Mouse (Mus musculus) C2C12 (cell line): ENCODE measurements around the gene Acbd4. TPM values are rescaled to one million over a fixed set of nuclear protein-coding genes. Genes with fewer than 3 reads are reported as not detected.
A peak's percentile ranks its signal among the peaks of the same experiment; 100 is the strongest.

Experiments
- H3K27me3 ChIP-seq: one replicate; pipeline ENCODE4 v1.6.1; 2011; ENCODE audit not compliant: control insufficient read depth, insufficient read depth, insufficient read length
- H3K36me3 ChIP-seq: one replicate; pipeline ENCODE4 v1.6.1; 2011; ENCODE audit not compliant: control insufficient read depth, insufficient read depth
- H3K4me3 ChIP-seq: one replicate; pipeline ENCODE4 v1.5.1; 2011; ENCODE audit warnings: mild to moderate bottlenecking, control low read depth; ENCODE audit not compliant: poor library complexity, insufficient read depth, severe bottlenecking
- H3K79me2 ChIP-seq: one replicate; pipeline ENCODE4 v1.6.1; 2011; ENCODE audit not compliant: control insufficient read depth, insufficient read depth
- H3K79me3 ChIP-seq: one replicate; pipeline ENCODE4 v1.6.1; 2011; ENCODE audit warnings: low read depth, control low read depth
- H3ac ChIP-seq: one replicate; pipeline ENCODE3; 2011; ENCODE audit warnings: low read depth; ENCODE audit not compliant: control insufficient read depth, insufficient read length
- CEBPB ChIP-seq: IDR thresholded peaks from one replicate; pipeline ENCODE4 v1.6.1; 2011; ENCODE audit warnings: low read depth, mild to moderate bottlenecking, control low read depth, moderate library complexity
- CTCF ChIP-seq: IDR thresholded peaks from one replicate; pipeline ENCODE4 v1.5.1; 2011; ENCODE audit not compliant: control insufficient read depth, insufficient read depth, insufficient read length
- FOSL1 ChIP-seq: IDR thresholded peaks from one replicate; pipeline ENCODE4 v1.8.0; 2011; ENCODE audit warnings: mild to moderate bottlenecking, low read length; ENCODE audit not compliant: poor library complexity, insufficient read depth, severe bottlenecking
- MAX ChIP-seq: IDR thresholded peaks from one replicate; pipeline ENCODE4 v1.6.1; 2011; ENCODE audit warnings: mild to moderate bottlenecking, control low read depth
- MYOD1 ChIP-seq: IDR thresholded peaks from one replicate; pipeline ENCODE4 v1.6.1; 2011; ENCODE audit warnings: low read depth; ENCODE audit not compliant: control insufficient read depth, insufficient read length
- MYOG ChIP-seq: IDR thresholded peaks from one replicate; pipeline ENCODE4 v1.6.1; 2011; ENCODE audit not compliant: control insufficient read depth, insufficient read length; ENCODE audit errors: extremely low read depth
- USF1 ChIP-seq: IDR thresholded peaks from one replicate; pipeline ENCODE4 v1.6.1; 2011; ENCODE audit warnings: low read depth, mild to moderate bottlenecking, control low read depth, moderate library complexity
- long read RNA-seq, 2 experiments: library from polyadenylated mRNA; unstranded; transcript quantifications; one replicate each; pipeline ENCODE4 v2.0.0; 2019 to 2020
- polyA plus RNA-seq: library from polyadenylated mRNA; unstranded; fragments of >200 nt; fragmentation: generic; extraction: Trizol; gene quantifications from one replicate; pipeline ENCODE4 v1.2.1, GENCODE M21; 2012; ENCODE audit warnings: missing spikeins

Gene Acbd4
- 23.0 TPM for polyA plus RNA-seq
- long read RNA-seq, experiment 1, partial matches to known transcripts = 16 of 38 reads
- long read RNA-seq, experiment 1, other reads (novel, unspliced or antisense) = 17 of 38 reads
- long read RNA-seq, experiment 2, transcript Acbd4-202 (10 exons, 2,083 nt) = major isoform, 9 of 53 reads
- long read RNA-seq, experiment 2, partial matches to known transcripts = 13 of 53 reads
- long read RNA-seq, experiment 2, other reads (novel, unspliced or antisense) = 29 of 53 reads

DNA sequence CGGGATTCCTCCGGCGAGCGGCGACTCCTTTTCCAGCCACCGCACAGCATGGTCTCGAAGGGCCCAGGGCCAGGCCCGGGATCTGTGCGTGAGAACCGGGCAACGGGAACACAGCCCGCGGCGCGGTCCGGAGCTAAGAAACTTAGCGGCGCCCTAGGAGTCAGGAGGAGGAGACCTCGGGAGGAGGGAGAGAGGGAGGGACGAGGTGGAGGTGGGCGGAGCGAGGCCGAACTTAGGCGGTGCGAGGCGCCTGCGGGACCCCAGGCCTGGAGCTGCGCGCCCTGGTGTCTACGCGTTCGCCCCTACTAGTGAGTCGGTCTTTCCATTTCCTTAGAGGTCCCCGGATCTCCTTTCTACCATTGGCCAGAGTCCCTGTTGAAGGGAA is at the start of gene Acbd4, which contains the start of gene Plcd3:
TSS of gene Acbd4 (plus strand) at position 202 of the 385 bp plus-strand sequence.
TSS of gene Plcd3 (minus strand) at position 178 of the 385 bp plus-strand sequence.
- H3K36me3 ChIP-seq = peaks cover 19% of the 10 kb centered on the region
- H3ac ChIP-seq = peak within 1 kb of the TSS; percentile 99
- peaks cover 29% of the 10 kb centered on the region for H3K79me3 ChIP-seq
- peaks cover 62% of the 10 kb centered on the region for H3K79me2 ChIP-seq
- H3K4me3 ChIP-seq = peak within 1 kb of the TSS; percentile 53
- no peaks in the 10 kb centered on the region for H3K27me3 ChIP-seq
- no peak for TF ChIP-seq MAX
- TF ChIP-seq FOSL1 = no peak
- TF ChIP-seq CEBPB = no peak
- TF ChIP-seq USF1 = no peak
- TF ChIP-seq MYOG = no peak
- TF ChIP-seq CTCF = no peak
- TF ChIP-seq MYOD1 = no peak

DNA sequence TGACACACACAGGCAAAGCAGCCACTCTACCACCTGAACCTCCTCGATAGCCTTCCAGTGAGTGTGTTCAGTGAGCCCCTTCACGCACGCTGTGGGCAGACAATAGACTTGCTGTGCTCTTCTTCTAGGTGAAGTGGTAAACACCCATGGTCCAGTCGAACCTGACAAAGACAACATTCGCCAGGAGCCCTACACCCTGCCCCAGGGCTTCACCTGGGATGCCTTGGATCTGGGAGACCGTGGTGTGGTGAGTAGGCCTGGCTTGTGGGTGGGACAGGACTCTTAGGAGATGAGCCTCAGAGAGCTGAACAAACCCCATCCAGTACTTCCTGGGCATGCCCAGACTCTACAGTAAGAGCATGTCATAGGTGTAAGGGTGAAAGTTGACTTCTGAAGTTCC is 49.4 kb upstream of the Acbd4 start:
- H3K79me2 ChIP-seq = peaks cover 39% of the 10 kb centered on the region
- H3K27me3 ChIP-seq = no peaks in the 10 kb centered on the region
- TF ChIP-seq FOSL1 = no peak
- no peak for TF ChIP-seq MYOG
- TF ChIP-seq MAX = no peak
- no peak for TF ChIP-seq CTCF
- TF ChIP-seq CEBPB = no peak
- TF ChIP-seq MYOD1 = no peak
- no peak for TF ChIP-seq USF1
- no peak overlapping the region for H3K4me3 ChIP-seq
- peaks cover 12% of the 10 kb centered on the region for H3K79me3 ChIP-seq
- H3K36me3 ChIP-seq = peaks cover 76% of the 10 kb centered on the region
- peak overlapping the region; percentile 34 for H3ac ChIP-seq

- H3ac ChIP-seq = no peak overlapping the region
- peaks cover 12% of the 10 kb centered on the region for H3K79me3 ChIP-seq
- no peak for TF ChIP-seq MYOD1
- TF ChIP-seq USF1 = peak; percentile 54
- H3K36me3 ChIP-seq = peaks cover 81% of the 10 kb centered on the region
- H3K27me3 ChIP-seq = no peaks in the 10 kb centered on the region
- H3K79me2 ChIP-seq = peaks cover 42% of the 10 kb centered on the region
- H3K4me3 ChIP-seq = no peak overlapping the region
Measured at GRCm38 (mm10) chr11:103053191-103054076, 48.0 kb upstream of the Acbd4 start.

DNA sequence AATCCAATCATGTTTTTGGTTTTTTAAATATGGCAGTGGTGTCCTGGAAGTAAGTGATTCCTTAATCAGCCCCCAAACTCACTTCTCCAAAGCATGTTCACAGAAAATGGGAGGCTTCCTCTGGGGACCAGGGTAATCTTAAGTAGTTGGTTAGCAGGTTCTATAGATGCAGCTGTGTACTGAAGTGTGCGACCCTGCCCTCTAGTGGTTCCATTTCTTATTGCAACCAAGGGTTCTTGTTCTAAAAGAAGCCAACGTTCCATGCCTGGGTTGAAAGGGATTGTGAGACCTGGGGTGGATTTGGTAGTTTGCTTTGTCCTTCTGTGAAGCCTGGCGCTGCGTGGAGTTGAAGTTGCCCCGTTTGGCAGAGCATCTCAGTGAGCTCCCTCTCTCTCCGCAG is 46.7 kb upstream of the Acbd4 start:
- Histone ChIP-seq H3K27me3 (no peaks in the 10 kb centered on the region), H3K4me3 (no peak overlapping the region), H3ac (no peak overlapping the region), H3K36me3 (peaks cover 88% of the 10 kb centered on the region), H3K79me3 (peaks cover 12% of the 10 kb centered on the region), H3K79me2 (peaks cover 42% of the 10 kb centered on the region)
- TF ChIP-seq MAX = no peak
- peak; percentile 22 for TF ChIP-seq CTCF

DNA sequence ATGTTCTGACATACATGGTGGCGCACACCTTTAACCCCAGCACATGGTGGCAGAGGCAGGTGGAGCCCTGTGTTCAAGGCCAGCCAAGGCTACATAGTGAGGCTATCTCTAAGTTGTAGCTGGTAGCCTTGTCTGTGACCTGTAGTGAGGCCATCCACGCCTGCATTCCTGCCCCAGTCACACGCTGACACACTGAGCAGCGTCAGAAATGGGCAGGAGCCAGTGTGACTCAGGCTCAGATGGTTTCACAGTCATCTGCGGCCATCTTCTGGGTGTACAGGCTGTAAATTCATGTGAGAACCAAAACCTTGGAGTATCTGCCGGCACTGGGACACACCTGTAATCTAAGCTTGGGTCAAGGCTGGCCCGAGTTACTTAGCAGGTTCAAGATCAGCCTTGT is 44.8 kb upstream of the Acbd4 start:
- H3K79me2 ChIP-seq = peaks cover 41% of the 10 kb centered on the region
- H3K27me3 ChIP-seq = no peaks in the 10 kb centered on the region
- peaks cover 12% of the 10 kb centered on the region for H3K79me3 ChIP-seq
- H3ac ChIP-seq = no peak overlapping the region
- no peak overlapping the region for H3K4me3 ChIP-seq
- TF ChIP-seq CTCF = no peak
- H3K36me3 ChIP-seq = peaks cover 97% of the 10 kb centered on the region

DNA sequence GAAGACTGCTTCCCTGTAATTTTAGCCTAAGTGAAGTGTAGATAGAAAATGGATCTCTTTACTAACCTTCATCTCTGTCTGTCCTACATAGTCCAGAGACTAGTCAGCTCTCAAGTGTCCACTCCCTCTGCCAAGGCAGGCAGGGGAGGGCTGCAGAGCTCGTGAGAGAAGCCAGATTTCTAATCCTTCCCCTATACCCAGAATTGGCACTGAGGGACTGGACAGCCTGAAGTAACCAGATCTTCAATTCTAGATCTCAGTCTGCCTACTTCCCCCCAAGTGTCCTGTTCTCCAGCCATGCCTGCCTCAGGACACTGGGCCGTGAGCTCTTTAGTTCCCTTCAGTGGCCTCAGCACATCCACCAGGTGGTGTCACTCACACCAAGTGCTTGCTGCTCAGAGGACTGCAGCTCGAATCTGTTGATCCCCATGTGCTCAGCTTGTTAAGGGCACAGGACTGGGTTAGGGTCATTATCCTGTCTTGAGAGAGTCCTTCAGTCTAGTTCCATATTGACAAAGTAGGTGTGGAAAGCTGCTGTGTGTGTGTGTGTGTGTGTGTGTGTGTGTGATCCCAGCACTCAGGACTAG is 42.9 kb upstream of the Acbd4 start:
- Histone ChIP-seq H3K36me3 (peaks cover 94% of the 10 kb centered on the region), H3ac (no peak overlapping the region), H3K27me3 (no peaks in the 10 kb centered on the region), H3K79me2 (peaks cover 21% of the 10 kb centered on the region), H3K79me3 (peaks cover 4% of the 10 kb centered on the region), H3K4me3 (no peak overlapping the region)
- TF ChIP-seq USF1 = no peak
- TF ChIP-seq MYOG = no peak
- TF ChIP-seq CTCF = no peak
- no peak for TF ChIP-seq MAX
